In genomic region chr13:59004579-59004978, GRCm38 (mm10) we compare ENCODE assay signal across 20 mouse cellular contexts.
DNase-seq lines count a peak whose midpoint lies in the region; ATAC-seq lines count a peak whose summit lies in the region.
"Had no signal": no experiment of that assay in that cellular context is flagged by ENCODE, and none has a peak within 500 bp of the region (broad histone marks: within the 10 kb centered on the region; RNA-seq: fewer than 3 reads in every experiment).

No protein-coding gene starts in this region.

- 56% methylated on average over 6 of the region's 6 CpGs for WGBS in hindbrain, embryonic 10.5 days
- WGBS in hindbrain, embryonic 12.5 days, result 55% methylated on average over 6 of the region's 6 CpGs
- WGBS in limb, embryonic 10.5 days, result 86% methylated on average over 6 of the region's 6 CpGs

- peaks cover 14% of the 10 kb centered on the region for H3K27me3 ChIP-seq in hindbrain, embryonic 10.5 days (ENCODE audit: insufficient read depth, poor library complexity, severe bottlenecking)
- H3K27me3 ChIP-seq in hindbrain, embryonic 12.5 days, result no peaks in the 10 kb centered on the region
- H3K27me3 ChIP-seq in limb, embryonic 10.5 days (ENCODE audit: low read depth, poor library complexity, severe bottlenecking), result no peaks in the 10 kb centered on the region
- H3K27me3 ChIP-seq: embryonic facial prominence, embryonic 15.5 days; kidney, embryonic 15.5 days; liver, embryonic 13.5 days; lung, embryonic 15.5 days; Patski had no signal

- H3K27ac ChIP-seq in hindbrain, embryonic 10.5 days, result peak overlapping the region; percentile 59
- no peak overlapping the region for H3K27ac ChIP-seq in hindbrain, embryonic 12.5 days
- H3K27ac ChIP-seq in limb, embryonic 10.5 days, result 0 out of 2 replicates have a peak overlapping the region, but pooled peaks have one; percentile 11
- H3K27ac ChIP-seq: embryonic facial prominence, embryonic 15.5 days; kidney, embryonic 15.5 days; limb, embryonic 12.5 days; liver, embryonic 13.5 days; lung, embryonic 15.5 days had no signal

- no peaks in the 10 kb centered on the region for H3K36me3 ChIP-seq in hindbrain, embryonic 10.5 days
- no peaks in the 10 kb centered on the region for H3K36me3 ChIP-seq in hindbrain, embryonic 12.5 days
- H3K36me3 ChIP-seq in limb, embryonic 10.5 days, result no peaks in the 10 kb centered on the region
- H3K36me3 ChIP-seq: embryonic facial prominence, embryonic 15.5 days; kidney, embryonic 15.5 days; limb, embryonic 12.5 days; liver, embryonic 13.5 days; lung, embryonic 15.5 days had no signal

- H3K4me1 ChIP-seq in hindbrain, embryonic 10.5 days (replicated peaks), result peaks cover 32% of the 10 kb centered on the region
- peaks cover 17% of the 10 kb centered on the region for H3K4me1 ChIP-seq in hindbrain, embryonic 12.5 days
- H3K4me1 ChIP-seq in limb, embryonic 10.5 days, result peaks cover 37% of the 10 kb centered on the region
- H3K4me1 ChIP-seq: limb, embryonic 12.5 days had no signal

- DNase-seq in hindbrain, embryonic 10.5 days (ENCODE audit: low spot score), result no peak
- peak; percentile 23 for DNase-seq in right cerebral cortex, adult 18-20 months
- DNase-seq in right cerebral cortex, postnatal 36 days (ENCODE audit: low spot score in 2 of 2), result no peak
- DNase-seq in limb, embryonic 10.5 days (ENCODE audit: low spot score), result no peak
- no peak for DNase-seq in testis, postnatal 14 days (ENCODE audit: low spot score)
- no peak for DNase-seq in yolk sac, embryonic 10.5 days (ENCODE audit: low spot score)
- DNase-seq: adrenal gland, postnatal 25 days; cerebellum, adult 9-11 months; gastrocnemius, postnatal 36 days; heart, postnatal 10 days; liver, embryonic 13.5 days; retina, postnatal 1 day; thymus, adult 2 months had no signal

- ATAC-seq in hindbrain, embryonic 12.5 days (ENCODE audit: low FRiP score), result no peak
- ATAC-seq: activated CD4-positive, CD25-positive, alpha-beta regulatory T cell, adult 4 months; Patski had no signal

- H3K9ac ChIP-seq in hindbrain, embryonic 12.5 days, result no peak overlapping the region
- H3K9ac ChIP-seq: embryonic facial prominence, embryonic 15.5 days; kidney, embryonic 15.5 days; limb, embryonic 12.5 days; liver, embryonic 13.5 days; lung, embryonic 15.5 days had no signal

- no peaks in the 10 kb centered on the region for H3K9me3 ChIP-seq in hindbrain, embryonic 10.5 days
- no peaks in the 10 kb centered on the region for H3K9me3 ChIP-seq in hindbrain, embryonic 12.5 days (replicated peaks)
- H3K9me3 ChIP-seq in limb, embryonic 10.5 days (replicated peaks), result no peaks in the 10 kb centered on the region
- H3K9me3 ChIP-seq: embryonic facial prominence, embryonic 15.5 days; kidney, embryonic 15.5 days; limb, embryonic 12.5 days; liver, embryonic 13.5 days; lung, embryonic 15.5 days had no signal

- H3K4me3 ChIP-seq in hindbrain, embryonic 10.5 days, result no peak overlapping the region
- no peak overlapping the region for H3K4me3 ChIP-seq in hindbrain, embryonic 12.5 days
- no peak overlapping the region for H3K4me3 ChIP-seq in limb, embryonic 10.5 days
- H3K4me3 ChIP-seq: embryonic facial prominence, embryonic 15.5 days; kidney, embryonic 15.5 days; limb, embryonic 12.5 days; liver, embryonic 13.5 days; lung, embryonic 15.5 days had no signal

- H3K4me2 ChIP-seq in hindbrain, embryonic 12.5 days (replicated peaks), result no peak overlapping the region
- H3K4me2 ChIP-seq: embryonic facial prominence, embryonic 15.5 days; kidney, embryonic 15.5 days; limb, embryonic 12.5 days; liver, embryonic 13.5 days; lung, embryonic 15.5 days had no signal
